Comparison of ENCODE assay signal across 7 mouse cellular contexts in the genomic region with DNA sequence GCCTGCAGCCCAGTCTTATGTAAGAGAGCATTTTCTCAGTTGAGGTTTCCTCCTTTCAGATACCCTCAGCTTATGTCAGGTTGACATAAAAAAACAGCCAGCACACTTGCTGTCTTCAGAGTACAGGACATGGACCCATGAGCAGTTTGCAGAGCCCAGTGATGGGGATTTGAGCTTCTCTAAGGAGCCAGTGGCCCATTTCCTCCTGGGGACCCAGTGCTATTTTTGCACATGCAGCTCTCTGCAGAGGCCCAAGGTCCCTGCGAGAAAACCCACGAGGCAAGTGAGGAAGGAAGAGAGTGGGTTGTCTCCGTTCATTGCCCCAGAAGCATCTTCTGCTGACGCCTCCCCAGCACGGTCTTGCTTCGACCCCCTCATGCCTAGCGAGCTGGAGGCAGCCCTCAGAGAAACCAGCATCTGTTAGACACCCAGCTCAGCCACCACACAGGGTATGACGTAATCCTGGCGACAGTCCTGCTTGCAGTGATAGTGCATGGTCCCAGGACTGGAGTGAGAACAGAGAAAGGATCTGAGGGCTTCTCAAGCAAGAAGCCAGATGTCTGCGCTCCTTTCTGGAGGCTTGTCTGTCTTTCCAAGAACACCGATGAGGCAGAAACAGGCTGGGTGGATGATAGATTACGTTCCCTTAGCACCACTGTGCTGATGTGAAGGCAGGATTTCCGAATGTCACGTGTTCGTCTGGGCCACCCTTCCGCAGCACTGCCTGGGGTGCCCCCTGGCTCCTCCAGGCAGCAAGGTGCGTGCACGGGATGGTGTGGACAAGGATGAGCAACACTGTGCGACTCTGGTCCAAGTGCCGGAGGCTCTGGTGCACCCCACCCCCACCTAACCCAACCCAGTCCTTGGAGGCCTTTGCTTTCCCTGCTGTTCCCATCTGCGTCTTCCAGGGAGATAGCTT. TPM values are rescaled to one million over a fixed set of nuclear protein-coding genes. Genes with fewer than 3 reads are reported as not detected.
DNase-seq lines count a peak whose midpoint lies in the region; ATAC-seq and TF ChIP-seq lines count a peak whose summit lies in the region.

No protein-coding gene starts in this region.

- H3K36me3 ChIP-seq in ES-Bruce4 (ENCODE audit: control insufficient read depth, insufficient read depth, low read length, poor library complexity, severe bottlenecking), result no peaks in the 10 kb centered on the region
- peaks cover 4% of the 10 kb centered on the region; the same call in 1 of the 2 replicates for H3K36me3 ChIP-seq in midbrain, embryonic 16.5 days (ENCODE audit: control insufficient read depth, insufficient read depth, low read length)

- WGBS in midbrain, embryonic 16.5 days, result 53% methylated on average over 21 of the region's 21 CpGs

- H3K27me3 ChIP-seq in ES-Bruce4 (ENCODE audit: control insufficient read depth, insufficient read depth, low read length, poor library complexity, severe bottlenecking), result no peaks in the 10 kb centered on the region
- H3K27me3 ChIP-seq in midbrain, embryonic 16.5 days (ENCODE audit: control insufficient read depth, insufficient read depth, low read depth, low read length), result no peaks in the 10 kb centered on the region

- no peak overlapping the region for H3K9ac ChIP-seq in ES-Bruce4 (ENCODE audit: low read depth, poor library complexity, severe bottlenecking)
- H3K9ac ChIP-seq in midbrain, embryonic 16.5 days (ENCODE audit: low read depth, low read length), result peak overlapping the region; percentile 35; the same call in 1 of the 2 replicates

- H3K4me2 ChIP-seq in midbrain, embryonic 16.5 days (ENCODE audit: low read length), result peak overlapping the region; percentile 17

- 0 out of 2 replicates have a peak, but pooled peaks have one; percentile 33 for TF ChIP-seq EP300 in ES-Bruce4 (IDR thresholded peaks at IDR 0.05; ENCODE audit: insufficient read depth, low read depth, low read length)

- intact Hi-C loops in heart, postnatal 25 days (cut with DNase I), result no loop called here

- no peak for TF ChIP-seq CTCF in ES-Bruce4 (IDR thresholded peaks at IDR 0.05; ENCODE audit: low read depth, low read length)

- H3K4me1 ChIP-seq in ES-Bruce4 (ENCODE audit: control insufficient read depth, insufficient read depth, low read length), result peaks cover 2% of the 10 kb centered on the region
- peaks cover 13% of the 10 kb centered on the region for H3K4me1 ChIP-seq in brown adipose tissue, adult 24 weeks (ENCODE audit: control insufficient read depth, insufficient read depth, insufficient read length, low read length)
- H3K4me1 ChIP-seq in midbrain, embryonic 16.5 days (ENCODE audit: control insufficient read depth, insufficient read depth, low read length), result peaks cover 17% of the 10 kb centered on the region

- no peak overlapping the region for H3K27ac ChIP-seq in ES-Bruce4 (ENCODE audit: insufficient read depth, low read length)
- 0 out of 2 replicates have a peak overlapping the region, but pooled peaks have one; percentile 16 for H3K27ac ChIP-seq in brown adipose tissue, adult 24 weeks (replicated peaks; ENCODE audit: low read depth, low read length)
- peak overlapping the region; percentile 75 for H3K27ac ChIP-seq in midbrain, embryonic 16.5 days (ENCODE audit: low read length)

- no peaks in the 10 kb centered on the region for H3K9me3 ChIP-seq in ES-Bruce4 (replicated peaks; ENCODE audit: control insufficient read depth, insufficient read depth, low read length, poor library complexity, severe bottlenecking)
- peaks cover 3% of the 10 kb centered on the region; the same call in 1 of the 2 replicates for H3K9me3 ChIP-seq in midbrain, embryonic 16.5 days (replicated peaks; ENCODE audit: control insufficient read depth, low read length, poor library complexity, severe bottlenecking)

- ATAC-seq in frontal cortex, adult (ENCODE audit: low TSS enrichment), result peak; percentile 77
- peak; percentile 43 for ATAC-seq in midbrain, embryonic 16.5 days

- no peak for TF ChIP-seq POLR2A in ES-Bruce4 (IDR thresholded peaks at IDR 0.05; ENCODE audit: insufficient read depth, low read length)

- no peak overlapping the region for H3K4me3 ChIP-seq in ES-Bruce4 (ENCODE audit: low read depth, low read length)
- H3K4me3 ChIP-seq in brown adipose tissue, adult 24 weeks (ENCODE audit: insufficient read depth, low read depth, low read length), result peak overlapping the region; percentile 1; the same call in 1 of the 2 replicates
- no peak overlapping the region for H3K4me3 ChIP-seq in midbrain, embryonic 16.5 days (ENCODE audit: low read depth, low read length)

- peak; percentile 55 for DNase-seq in heart, postnatal 25 days (ENCODE audit: low spot score)
- peak; percentile 87 to 88 for DNase-seq in left cerebral cortex, adult 18-20 months (ENCODE audit: low spot score in 2 of 2)
- no peak for DNase-seq in ovary, adult 18-20 months (ENCODE audit: low spot score)

RNA-seq across cellular contexts. Expression of a gene that starts 24.0 kb away (rescaled TPM):
- polyA plus RNA-seq in ES-Bruce4 (2011; ENCODE audit: insufficient read depth, insufficient read length, low read depth, missing spikeins), result 59.2 and 60.5 TPM in 2 replicates
- polyA plus RNA-seq in brown adipose tissue, adult 24 weeks (2012; ENCODE audit: insufficient read depth, insufficient read length, missing spikeins), result 15.4 and 16.9 TPM in 2 replicates
- 10 to 100 TPM; 80.7 to 84.0 TPM for total RNA-seq in heart, postnatal 25 days (2021)
- 1,000 to 10,000 TPM; 1,374 to 1,386 TPM for total RNA-seq in left cerebral cortex, adult 18-20 months (2021)
- polyA plus RNA-seq in midbrain, embryonic 16.5 days (2015; fragmentation: Nextera tagmentation; extraction: Ambion mirVana), result 80.2 and 99.8 TPM in 2 replicates

RNA-seq across cellular contexts. Expression of a gene that starts 44.2 kb away (rescaled TPM):
- 14.0 and 14.4 TPM in 2 replicates for polyA plus RNA-seq in ES-Bruce4 (2011; ENCODE audit: insufficient read depth, insufficient read length, low read depth, missing spikeins)
- polyA plus RNA-seq in brown adipose tissue, adult 24 weeks (2012; ENCODE audit: insufficient read depth, insufficient read length, missing spikeins), result 10.6 and 13.6 TPM in 2 replicates
- total RNA-seq in heart, postnatal 25 days (2021), result 10 to 100 TPM; 33.0 to 35.4 TPM
- total RNA-seq in left cerebral cortex, adult 18-20 months (2021), result 10 to 100 TPM; 33.0 to 33.3 TPM
- polyA plus RNA-seq in midbrain, embryonic 16.5 days (2015; fragmentation: Nextera tagmentation; extraction: Ambion mirVana), result 111 TPM in 2 replicates
